Mouse (Mus musculus): Measurements from ENCODE around the gene Rhbdf1.
"Not testable (repeated sequence)": the region's sequence is repeated elsewhere in the genome, so short reads cannot be mapped to it uniquely, and the experiment has no call there.

Rhbdf1 gene

DNA sequence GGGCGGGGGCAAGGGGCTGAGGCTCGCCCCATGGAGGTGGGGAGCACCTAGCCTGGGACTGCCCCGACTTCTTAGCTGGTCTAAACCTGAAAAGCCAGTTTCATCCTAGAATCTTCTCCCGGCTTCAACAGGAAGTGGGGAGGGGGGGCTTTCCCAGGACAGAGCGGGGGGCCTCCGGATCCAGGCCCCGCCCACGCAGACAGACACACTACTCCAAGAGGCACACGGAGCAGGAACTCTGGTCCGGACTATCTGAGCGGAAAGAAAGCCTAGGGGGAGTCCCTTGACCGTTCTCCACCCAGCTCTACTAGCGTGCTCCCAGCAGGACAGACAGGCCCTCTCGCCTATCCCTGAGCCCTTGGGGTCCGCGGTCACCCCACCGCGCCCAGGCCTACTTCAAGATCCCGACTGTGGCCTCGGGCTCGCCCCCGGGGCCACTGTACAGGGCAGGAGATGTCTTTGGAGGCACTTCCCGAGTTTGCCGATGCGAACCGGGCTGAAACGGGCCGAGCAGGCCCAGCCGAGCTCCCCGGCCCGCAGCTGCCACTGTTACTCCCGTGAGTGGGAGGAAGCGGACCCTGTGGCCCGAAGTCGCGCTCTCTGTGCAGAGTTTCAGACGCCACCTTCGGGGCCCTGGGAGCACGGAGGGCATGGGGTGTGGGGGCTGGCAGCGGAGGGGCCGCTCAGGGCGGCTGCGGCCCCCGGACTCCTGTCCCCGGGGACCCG, 712 bp downstream of the Rhbdf1 start:
- peak in 1 of 2 experiments; percentile 17 for DNase-seq (ENCODE audit: low spot score in 2 of 2)

- no peak for DNase-seq (ENCODE audit: low spot score in 2 of 2)
Observed at GRCm38 (mm10) chr11:32220607-32221224, 1.4 kb downstream of the Rhbdf1 start.

DNA sequence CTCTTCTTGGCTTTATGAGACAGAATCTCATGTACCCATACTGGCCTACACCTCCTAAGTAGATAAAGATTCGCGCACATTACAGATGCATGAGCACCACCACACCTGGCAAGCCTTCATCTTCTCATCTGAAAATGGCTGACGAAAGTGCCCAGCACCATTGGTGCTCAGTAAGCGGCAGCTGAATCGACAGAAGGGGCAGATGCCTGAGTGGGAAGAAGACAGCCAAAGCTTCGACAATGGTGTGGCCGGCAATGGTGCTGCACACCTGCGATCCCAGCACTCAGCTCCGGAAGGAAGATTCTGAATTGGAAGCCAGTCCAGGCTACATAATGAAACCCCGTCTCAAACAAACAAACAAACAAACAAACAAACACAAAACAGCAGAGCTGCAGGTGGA, 2.8 kb downstream of the Rhbdf1 start:
- DNase-seq (ENCODE audit: low spot score in 2 of 2): no peak

DNA sequence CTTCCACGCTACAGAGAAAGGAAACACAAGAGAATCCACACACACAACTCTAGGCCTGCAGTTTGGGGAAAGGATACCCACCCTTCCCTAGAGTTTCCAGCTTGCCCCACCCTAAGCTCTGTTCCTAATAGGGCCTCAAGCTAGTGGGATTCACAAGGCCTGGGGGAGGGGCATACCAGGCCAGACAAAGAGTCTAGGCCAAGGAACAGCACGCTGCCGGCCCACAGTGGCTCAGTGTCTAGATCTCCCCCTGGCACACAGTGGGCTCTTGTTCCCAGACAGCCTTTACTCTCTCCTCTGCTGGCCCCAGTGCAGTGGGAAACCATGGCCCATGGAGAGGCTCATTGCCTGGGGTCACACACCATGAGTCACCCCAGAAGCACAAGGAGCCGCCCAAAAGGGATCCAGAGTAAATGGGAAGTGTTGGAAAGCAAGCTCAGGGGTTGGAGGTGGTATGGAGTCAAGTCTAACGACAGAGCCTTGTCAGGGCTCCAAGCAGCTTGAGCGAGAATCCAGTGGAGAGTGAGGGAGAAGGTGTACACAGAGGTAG, 3.5 kb downstream of the Rhbdf1 start:
- DNase-seq (ENCODE audit: low spot score in 2 of 2): no peak

GRCm38 (mm10) chr11:32216851-32217250, 5.2 kb downstream of the Rhbdf1 start:
- DNase-seq (ENCODE audit: low spot score in 2 of 2): peak; percentile 55 to 73

DNA sequence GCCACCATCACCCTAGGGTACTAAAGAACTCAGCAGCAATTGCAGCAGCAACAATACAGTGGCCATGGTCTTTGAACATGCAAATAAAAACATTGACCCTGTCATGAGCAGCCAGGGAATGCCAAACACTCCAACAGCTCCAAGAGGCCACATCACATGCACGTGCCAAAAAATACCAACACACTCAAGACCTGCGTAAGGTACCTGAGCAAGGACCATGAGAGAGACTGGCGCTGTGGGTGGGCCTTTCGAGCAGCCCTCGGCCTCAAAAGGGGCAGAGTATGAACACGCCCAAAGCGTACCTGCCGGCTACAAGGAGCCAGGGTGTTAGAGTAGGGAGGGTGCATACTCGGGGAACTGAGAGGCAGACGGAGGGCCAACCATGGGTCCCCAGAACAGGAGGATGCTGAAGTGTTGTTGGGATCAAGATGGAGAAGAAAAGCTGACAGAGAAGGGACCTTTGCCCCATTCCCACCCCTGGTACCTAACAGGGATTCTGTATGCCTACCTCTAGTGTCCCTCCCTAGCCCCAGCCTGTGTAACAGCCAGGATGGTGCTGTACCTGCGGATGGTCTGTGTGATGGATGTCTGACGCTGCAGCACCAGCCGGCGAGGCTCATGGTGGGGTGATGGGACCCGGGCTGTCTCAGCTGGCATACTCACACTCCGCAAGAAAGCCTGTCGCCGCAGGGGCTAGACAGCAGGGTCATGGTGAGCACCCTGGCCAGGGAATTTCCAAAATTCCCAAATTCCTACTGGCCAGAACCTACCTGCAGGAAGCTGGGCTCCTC, 6.5 kb downstream of the Rhbdf1 start:
- no peak for DNase-seq (ENCODE audit: low spot score in 2 of 2)

DNA sequence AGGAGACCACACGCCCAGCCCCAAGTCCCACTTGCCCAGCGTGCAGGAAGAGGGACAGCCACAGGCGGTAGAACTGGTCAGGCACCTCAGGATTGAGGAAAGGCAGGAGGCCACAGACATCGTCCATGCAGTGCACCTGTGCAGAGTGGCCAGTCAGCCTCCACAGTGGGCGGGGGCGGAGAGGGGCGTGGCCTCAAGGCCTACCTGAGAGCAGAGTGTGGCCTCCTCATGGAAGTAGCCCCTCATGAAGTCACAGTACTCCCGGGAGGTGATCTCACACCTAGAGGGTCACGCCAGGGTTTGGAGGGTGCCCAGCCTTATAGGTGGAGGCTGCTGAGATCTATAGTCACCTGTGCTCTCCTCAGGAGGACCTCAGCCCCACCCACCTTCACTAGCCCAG, 11.5 kb downstream of the Rhbdf1 start:
- DNase-seq (ENCODE audit: low spot score in 2 of 2): no peak

- DNase-seq (ENCODE audit: low spot score in 2 of 2): peak; percentile 93 to 94
Observed at GRCm38 (mm10) chr11:32205058-32205873, 16.8 kb downstream of the Rhbdf1 start, which contains the start of gene Snrnp25. Snrnp25 (plus strand) TSS chr11:32205415.

DNA sequence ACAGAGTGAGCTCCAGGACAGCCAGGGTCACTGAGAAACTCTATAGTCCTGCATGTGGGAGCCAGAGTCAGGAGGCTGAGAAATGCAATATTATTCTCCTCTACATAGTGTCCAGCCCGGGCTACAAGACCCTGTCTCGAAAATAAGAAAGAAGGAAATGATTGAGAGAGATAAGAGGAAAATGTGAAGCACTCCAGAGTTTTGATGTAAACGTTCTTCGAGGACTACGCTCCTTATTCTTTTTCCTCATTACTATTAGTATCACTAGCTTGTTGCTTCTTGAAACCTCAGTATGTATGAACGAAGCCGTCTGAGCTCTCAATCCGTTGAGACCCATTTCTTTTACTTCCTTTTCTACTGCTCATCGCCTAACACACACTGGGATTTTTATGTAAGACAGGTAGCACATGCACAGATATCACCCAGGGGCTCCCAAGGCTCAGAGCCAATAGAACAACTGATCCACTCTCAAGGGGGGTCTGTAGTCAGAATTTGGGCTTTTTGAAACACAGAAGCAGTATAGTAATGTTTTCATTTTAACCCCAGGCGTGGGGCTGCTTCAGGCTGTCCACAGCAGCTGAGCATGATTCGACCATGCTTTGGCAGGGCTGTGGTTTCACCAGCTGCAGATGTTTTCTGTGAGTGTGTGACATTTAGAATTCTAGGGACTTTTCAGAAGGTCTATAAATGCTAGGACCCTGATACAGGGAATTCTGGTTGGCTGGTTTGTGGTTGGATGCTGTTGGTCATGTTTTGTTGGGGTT, 20.0 kb downstream of the Rhbdf1 start:
- no peak for DNase-seq (ENCODE audit: low spot score in 2 of 2)

GRCm38 (mm10) chr11:32200992-32201391, 21.1 kb downstream of the Rhbdf1 start:
- DNase-seq (ENCODE audit: low spot score in 2 of 2): not testable (repeated sequence)

- no peak for DNase-seq (ENCODE audit: low spot score in 2 of 2)
Observed at GRCm38 (mm10) chr11:32200075-32200601, 22.0 kb downstream of the Rhbdf1 start, which contains the start of gene Il9r. Il9r (minus strand) TSS chr11:32200279.

DNA sequence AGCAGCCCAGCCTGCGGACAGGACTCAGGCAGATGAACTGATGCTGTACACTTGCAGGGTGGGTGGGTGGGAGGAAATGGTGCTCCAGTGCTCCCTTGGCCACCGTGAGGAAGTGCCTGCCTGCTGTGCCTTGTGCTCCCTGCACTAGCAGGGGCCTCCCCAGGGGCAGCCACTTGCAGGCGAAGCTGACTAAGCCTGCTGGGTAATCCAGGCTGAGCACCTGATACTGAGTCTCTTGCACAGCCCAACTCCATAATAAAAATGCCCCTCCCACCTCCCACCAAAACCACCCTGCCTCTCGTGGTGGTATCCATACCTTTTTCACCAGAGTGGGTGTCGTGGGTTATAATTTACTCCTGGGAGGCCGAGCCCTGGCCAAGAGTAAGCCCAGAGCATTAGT, 22.9 kb downstream of the Rhbdf1 start:
- no peak for DNase-seq (ENCODE audit: low spot score in 2 of 2)

- DNase-seq (ENCODE audit: low spot score in 2 of 2): no peak
Observed at GRCm38 (mm10) chr11:32198256-32198955, 23.7 kb downstream of the Rhbdf1 start.

GRCm38 (mm10) chr11:32197766-32198165, 24.3 kb downstream of the Rhbdf1 start:
- DNase-seq (ENCODE audit: low spot score in 2 of 2): no peak

DNA sequence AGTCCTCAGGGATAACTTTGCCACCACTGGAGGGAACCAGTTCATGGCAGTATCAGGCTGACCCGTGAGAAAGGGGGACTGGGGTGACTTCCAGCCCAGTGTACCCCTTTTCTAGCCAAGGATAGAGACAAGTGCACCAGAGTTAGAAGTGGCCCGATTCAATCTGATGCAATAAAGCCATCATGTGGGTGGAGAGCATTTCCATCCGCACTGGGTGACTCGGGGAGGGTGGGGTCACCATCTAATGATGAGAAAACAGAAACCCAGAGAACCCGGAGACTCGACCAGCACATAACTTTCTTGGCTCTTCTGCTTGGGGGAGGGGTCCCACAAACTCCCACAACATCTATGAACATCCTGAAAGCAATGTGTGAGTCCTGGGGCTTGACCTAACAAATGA, 25.4 kb downstream of the Rhbdf1 start:
- DNase-seq (ENCODE audit: low spot score in 2 of 2): no peak

DNA sequence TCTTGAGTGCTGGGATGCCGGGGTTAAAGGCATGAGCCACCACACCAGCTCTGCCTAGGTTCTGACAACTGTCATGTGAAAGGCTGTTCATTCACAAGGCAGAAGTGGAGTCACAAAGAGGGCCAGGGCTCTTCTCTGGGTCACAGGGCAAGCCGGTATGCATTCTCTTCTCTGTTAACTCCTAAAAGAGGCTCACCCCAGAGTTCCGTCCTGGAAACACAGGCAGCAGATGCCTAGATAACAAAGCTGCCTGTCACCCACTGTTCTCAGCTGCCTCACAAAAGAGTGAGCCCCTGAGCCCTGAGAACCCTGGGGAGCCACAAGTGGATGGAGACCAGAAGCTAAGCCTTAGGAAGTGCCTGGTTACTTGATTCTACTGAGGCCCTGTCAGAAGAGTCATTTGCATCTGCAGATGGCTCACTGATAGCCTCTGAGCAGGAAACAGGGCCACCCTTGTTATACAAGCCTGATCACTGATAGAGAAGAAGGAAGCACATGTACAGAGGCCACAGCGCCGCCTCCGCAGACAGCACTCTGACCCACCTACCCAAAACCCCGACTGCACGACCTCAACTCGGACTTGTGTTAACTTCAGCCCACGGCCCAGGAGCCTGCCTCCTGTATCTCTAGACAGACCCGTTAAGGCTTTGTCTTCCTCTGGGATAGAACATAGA, 26.1 kb downstream of the Rhbdf1 start:
- no peak for DNase-seq (ENCODE audit: low spot score in 2 of 2)

GRCm38 (mm10) chr11:32194626-32195025, 27.5 kb downstream of the Rhbdf1 start:
- DNase-seq (ENCODE audit: low spot score in 2 of 2): no peak

DNA sequence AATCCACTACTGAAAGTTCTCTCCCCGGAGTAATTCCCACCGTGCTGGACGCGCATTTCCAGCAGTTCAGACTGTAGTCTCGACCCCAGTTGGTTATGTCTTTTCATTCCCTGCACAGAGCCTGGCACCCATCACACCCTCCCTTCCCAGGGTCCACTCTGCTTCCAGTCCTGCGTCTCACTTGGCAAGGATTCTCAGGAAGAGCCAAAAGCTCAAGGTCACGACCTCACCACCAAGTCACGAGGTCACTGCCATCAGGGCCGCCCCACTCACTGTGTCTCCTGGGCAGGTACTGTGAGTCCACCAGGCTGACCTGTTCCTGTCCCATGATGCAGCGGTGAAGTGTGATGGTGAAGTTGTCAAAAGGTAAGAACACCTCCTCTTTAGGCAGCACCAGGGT, 28.0 kb downstream of the Rhbdf1 start:
- DNase-seq (ENCODE audit: low spot score in 2 of 2): no peak

DNA sequence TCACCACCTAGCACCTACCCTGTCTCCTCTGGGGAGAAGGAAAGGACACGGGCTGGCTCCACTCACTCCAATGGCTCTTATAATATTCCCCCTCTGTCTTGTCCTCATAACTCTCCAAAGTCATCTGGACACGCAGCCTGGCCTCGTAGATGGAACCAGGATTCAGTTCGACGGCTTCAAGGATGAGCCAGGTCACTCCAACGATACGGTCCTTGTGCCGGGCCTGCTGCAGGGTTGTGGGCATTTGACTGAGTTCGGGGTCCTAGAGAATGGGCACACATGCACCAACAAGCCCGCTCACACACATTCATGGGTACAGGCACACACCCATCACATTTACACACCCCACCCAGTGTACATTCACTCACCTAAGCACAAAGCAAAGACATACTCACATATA, 28.9 kb downstream of the Rhbdf1 start:
- DNase-seq (ENCODE audit: low spot score in 2 of 2): no peak

All from natural killer cell, adult 2 months (primary cell).